Mouse (Mus musculus) hematopoietic multipotent progenitor cell, adult 10-12 weeks (in vitro differentiated cells): ENCODE data around the gene Ube2j2. TPM values are rescaled to one million over a fixed set of nuclear protein-coding genes. Genes with fewer than 3 reads are reported as not detected.

Experiments
- polyA plus RNA-seq: library from polyadenylated mRNA; stranded (reverse); fragments of >175 nt; gene quantifications from 2 replicates; pipeline ENCODE4 v1.2.3, GENCODE M21; 2012; ENCODE audit warnings: low replicate concordance

The Ube2j2 gene
- polyA plus RNA-seq, result 43.7 and 73.5 TPM in 2 replicates

DNA sequence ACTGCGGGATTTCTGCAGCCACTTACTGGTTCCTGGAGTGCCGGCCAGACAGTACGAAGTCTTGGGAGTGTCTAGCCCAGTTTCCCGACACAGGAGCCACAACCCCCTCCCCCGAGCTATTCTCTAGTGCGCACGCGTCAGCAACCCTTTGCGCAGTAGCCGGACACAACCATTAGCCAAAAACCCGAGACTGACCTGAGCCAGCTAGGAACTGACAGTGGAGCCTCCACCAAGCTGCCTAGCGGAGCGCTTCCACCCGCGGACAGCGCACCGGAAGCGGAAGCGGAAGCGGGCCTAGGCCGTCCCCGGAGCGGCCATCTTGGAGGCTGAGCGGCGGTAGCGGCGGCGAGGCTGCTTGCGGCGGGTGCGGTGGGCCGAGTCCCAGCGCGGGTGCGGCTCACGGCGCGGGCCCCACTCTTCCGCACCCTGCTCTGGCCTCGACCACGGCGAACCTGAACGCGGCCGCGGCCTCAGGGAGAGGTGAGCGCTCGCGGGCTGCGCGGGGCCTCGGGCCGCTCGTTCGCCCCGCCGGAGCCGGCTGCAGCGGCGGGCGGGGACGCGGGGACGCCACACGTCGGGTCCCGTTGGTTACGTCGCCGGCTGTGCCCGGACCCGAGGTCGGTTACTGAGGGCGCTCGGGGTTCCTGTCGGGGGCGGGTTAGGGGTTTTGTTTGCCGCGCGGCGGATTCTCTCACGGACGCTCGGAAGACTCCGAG lies at the start of gene Ube2j2:
TSS of gene Ube2j2 (plus strand) at position 298 of the 716 bp plus-strand sequence.

DNA sequence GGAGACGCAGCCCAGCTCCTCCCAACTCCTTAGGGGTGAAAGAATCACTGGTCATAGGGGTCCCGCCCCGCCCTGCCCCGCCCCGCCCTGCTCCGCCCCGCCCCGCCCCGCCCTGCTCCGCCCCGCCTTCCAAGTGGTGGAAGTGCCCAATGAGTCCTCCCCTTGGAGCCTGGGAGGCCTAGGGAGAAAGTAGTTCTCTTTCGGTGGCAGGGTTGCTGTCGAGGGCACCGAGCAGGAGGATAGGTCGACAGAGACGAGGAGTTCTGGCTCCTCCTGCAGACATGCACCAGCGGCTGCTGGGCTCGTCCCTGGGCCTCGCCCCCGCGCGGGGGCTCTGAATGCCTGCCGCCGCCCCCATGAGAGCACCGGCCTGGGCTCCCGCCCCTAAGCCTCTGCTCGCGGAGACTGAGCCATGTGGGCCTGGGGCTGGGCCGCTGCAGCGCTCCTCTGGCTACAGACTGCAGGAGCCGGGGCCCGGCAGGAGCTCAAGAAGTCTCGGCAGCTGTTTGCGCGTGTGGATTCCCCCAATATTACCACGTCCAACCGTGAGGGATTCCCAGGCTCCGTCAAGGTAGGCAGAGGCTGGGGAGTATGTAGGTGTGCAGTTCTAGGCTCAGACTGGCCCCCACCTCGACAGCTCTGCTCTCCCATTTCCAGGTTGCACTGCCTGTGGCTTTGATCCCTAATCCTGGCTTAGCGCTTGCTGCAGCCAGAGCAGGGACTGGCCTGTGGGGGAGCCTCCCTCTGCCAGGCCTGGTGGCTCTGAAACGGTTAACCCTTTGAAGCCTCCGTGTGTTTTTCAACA lies 18.7 kb downstream of the Ube2j2 start, which contains the start of gene C1qtnf12:
TSS of gene C1qtnf12 (plus strand) at position 152 of the 805 bp plus-strand sequence.

GRCm38 (mm10) chr4:155992241-155992905 lies 48.7 kb downstream of the Ube2j2 start, which contains the start of the genes B3galt6 and Sdf4:
B3galt6 (minus strand) TSS chr4:155992649.
Sdf4 (plus strand) TSS chr4:155992872.

Other genes with a start within 250 kb of the Ube2j2 start
- 9.1 and 13.0 TPM in 2 replicates for gene Fndc10, start 249.5 kb upstream of the Ube2j2 start, polyA plus RNA-seq
- 37.5 and 73.4 TPM in 2 replicates for gene Ssu72, start 239.0 kb upstream of the Ube2j2 start, polyA plus RNA-seq
- 0.86 and 1.6 TPM in 2 replicates for gene Tmem240, start 209.0 kb upstream of the Ube2j2 start, polyA plus RNA-seq
- 22.2 and 23.8 TPM in 2 replicates for gene Atad3a, start 182.7 kb upstream of the Ube2j2 start, polyA plus RNA-seq
- 0.28 and 1.3 TPM in 2 replicates for gene Vwa1, start 169.1 kb upstream of the Ube2j2 start, polyA plus RNA-seq
- 0.06 TPM in 1 of 2 replicates, not detected in the other for gene Tmem88b, start 158.0 kb upstream of the Ube2j2 start, polyA plus RNA-seq
- 0.10 TPM in 1 of 2 replicates, not detected in the other for gene Ankrd65, start 153.4 kb upstream of the Ube2j2 start, polyA plus RNA-seq
- 6.3 and 19.8 TPM in 2 replicates for gene Mrpl20, start 141.0 kb upstream of the Ube2j2 start, polyA plus RNA-seq
- 56.5 and 59.9 TPM in 2 replicates for gene Ccnl2, start 131.3 kb upstream of the Ube2j2 start, polyA plus RNA-seq
- 177 and 209 TPM in 2 replicates for gene Aurkaip1, start 112.6 kb upstream of the Ube2j2 start, polyA plus RNA-seq
- 2.6 and 5.3 TPM in 2 replicates for gene Mxra8, start 104.2 kb upstream of the Ube2j2 start, polyA plus RNA-seq
- gene Dvl1, start 96.4 kb upstream of the Ube2j2 start, polyA plus RNA-seq, result 89.3 and 201 TPM in 2 replicates
- gene Tas1r3, start 80.5 kb upstream of the Ube2j2 start, polyA plus RNA-seq, result 0.25 and 0.37 TPM in 2 replicates
- 1.6 and 4.5 TPM in 2 replicates for gene Cptp, start 74.4 kb upstream of the Ube2j2 start, polyA plus RNA-seq
- 13.3 and 23.2 TPM in 2 replicates for gene Ints11, start 74.3 kb upstream of the Ube2j2 start, polyA plus RNA-seq
- 79.0 and 302 TPM in 2 replicates for gene Pusl1, start 52.0 kb upstream of the Ube2j2 start, polyA plus RNA-seq
- gene Acap3, start 52.0 kb upstream of the Ube2j2 start, polyA plus RNA-seq, result 30.5 and 52.0 TPM in 2 replicates
- gene C1qtnf12, start 18.5 kb downstream of the Ube2j2 start, polyA plus RNA-seq, result 28.3 and 36.5 TPM in 2 replicates
- 2.3 and 3.4 TPM in 2 replicates for gene B3galt6, start 48.8 kb downstream of the Ube2j2 start, polyA plus RNA-seq
- gene Sdf4, start 49.0 kb downstream of the Ube2j2 start, polyA plus RNA-seq, result 64.0 and 98.8 TPM in 2 replicates
- 10.9 and 18.7 TPM in 2 replicates for gene Tnfrsf4, start 70.0 kb downstream of the Ube2j2 start, polyA plus RNA-seq
- gene Tnfrsf18, start 82.3 kb downstream of the Ube2j2 start, polyA plus RNA-seq, result 31.9 and 46.2 TPM in 2 replicates
- gene Ttll10, start 115.6 kb downstream of the Ube2j2 start, polyA plus RNA-seq, result not detected in 2 replicates
- 11.6 and 15.9 TPM in 2 replicates for gene 9430015G10Rik, start 166.2 kb downstream of the Ube2j2 start, polyA plus RNA-seq
- gene Rnf223, start 186.7 kb downstream of the Ube2j2 start, polyA plus RNA-seq, result 0.33 and 0.59 TPM in 2 replicates